Mouse (Mus musculus): Measurements from ENCODE around the gene Idua. TPM values are rescaled to one million over a fixed set of nuclear protein-coding genes. Genes with fewer than 3 reads are reported as not detected.
A peak's percentile ranks its signal among the peaks of the same experiment; 100 is the strongest.

Gene Idua
- total and polyA plus RNA-seq, 3 experiments = 1.5 to 9.5 TPM; not detected in 1

- TF ChIP-seq HCFC1 (IDR thresholded peaks at IDR 0.05; ENCODE audit: low read depth, low read length) (no peak), ZMIZ1 (IDR thresholded peaks at IDR 0.05; ENCODE audit: low read depth, low read length) (no peak), GATA1 (IDR thresholded peaks at IDR 0.05; ENCODE audit: low read depth, low read length) (no peak), MYB (IDR thresholded peaks at IDR 0.05; ENCODE audit: low read depth, low read length) (no peak)
Observed at GRCm38 (mm10) chr5:108677605-108678295, 17.6 kb downstream of the Idua start (continued).

DNA sequence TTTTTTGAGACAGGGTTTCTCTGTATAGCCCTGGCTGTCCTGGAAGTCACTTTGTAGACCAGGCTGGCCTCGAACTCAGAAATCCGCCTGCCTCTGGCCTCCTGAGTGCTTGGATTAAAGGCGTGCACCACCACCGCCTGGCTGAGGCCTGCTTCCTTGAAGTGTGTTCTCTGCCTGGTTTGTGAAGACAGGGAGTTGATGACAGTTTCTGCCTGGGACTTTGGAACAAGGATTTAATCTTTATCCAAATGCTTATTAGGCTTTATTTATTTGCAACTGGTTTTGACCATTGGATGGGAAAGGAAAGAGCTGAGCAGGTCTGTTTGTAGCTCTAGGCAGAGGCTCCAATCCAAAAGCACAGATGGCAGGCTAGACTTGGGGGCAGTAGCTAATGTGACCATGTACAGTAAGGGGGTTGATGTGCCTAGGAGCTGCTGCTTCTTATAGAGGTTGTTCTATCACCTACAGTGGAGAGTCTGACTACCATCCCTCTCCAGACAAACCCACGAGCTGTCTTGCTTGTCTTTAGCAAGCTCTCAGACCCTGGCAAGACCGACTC, 18.2 kb downstream of the Idua start:
- Histone ChIP-seq H3K9me3 (replicated peaks; ENCODE audit: insufficient read depth, low read length) (no peaks in the 10 kb centered on the region), H3K9ac (ENCODE audit: control insufficient read depth, low read depth, low read length, poor library complexity, severe bottlenecking) (peak overlapping the region; percentile 36), H3K4me1 (ENCODE audit: control insufficient read depth in 1 of 2, insufficient read depth in 2 of 2, low read length in 2 of 2) (peaks cover 11 to 52% of the 10 kb centered on the region in 2 experiments; a peak in 3 of 4 replicates), H3K27ac (ENCODE audit: control insufficient read depth, low read depth, low read length) (peak overlapping the region; percentile 96), H3K4me3 (ENCODE audit: control insufficient read depth in 1 of 2, insufficient read depth in 1 of 2, low read depth in 2 of 2, low read length in 2 of 2) (no peak overlapping the region; a peak in 1 of 4 replicates), H3K27me3 (ENCODE audit: control insufficient read depth in 1 of 2, insufficient read depth in 2 of 2, low read length in 2 of 2) (no peaks in the 10 kb centered on the region), H3K36me3 (ENCODE audit: control insufficient read depth in 1 of 2, insufficient read depth in 2 of 2, low read length in 2 of 2) (peaks cover 1 to 36% of the 10 kb centered on the region in 2 experiments; a peak in 3 of 4 replicates), H3K79me2 (ENCODE audit: control insufficient read depth, insufficient read depth, low read length, poor library complexity) (peaks cover 27% of the 10 kb centered on the region)
- peak; percentile 40 for DNase-seq (ENCODE audit: low read depth, low spot score)
- no peak for TF ChIP-seq MXI1 (IDR thresholded peaks at IDR 0.05; ENCODE audit: low read depth, low read length)
- no peak for TF ChIP-seq TCF12 (IDR thresholded peaks at IDR 0.05; ENCODE audit: low read depth, low read length)
- TF ChIP-seq UBTF (IDR thresholded peaks at IDR 0.05; ENCODE audit: borderline replicate concordance, insufficient read depth, low read depth, low read length) = no peak
- no peak for TF ChIP-seq MEF2A (IDR thresholded peaks at IDR 0.05; ENCODE audit: extremely low read depth, insufficient replicate concordance, low read depth, low read length, poor library complexity, severe bottlenecking)

GRCm38 (mm10) chr5:108679909-108680308, 19.8 kb downstream of the Idua start:
- Histone ChIP-seq H3K4me3 (ENCODE audit: control insufficient read depth in 1 of 2, insufficient read depth in 1 of 2, low read depth in 2 of 2, low read length in 2 of 2) (no peak overlapping the region), H3K27me3 (ENCODE audit: control insufficient read depth in 1 of 2, insufficient read depth in 2 of 2, low read length in 2 of 2) (no peaks in the 10 kb centered on the region), H3K4me1 (ENCODE audit: control insufficient read depth in 1 of 2, insufficient read depth in 2 of 2, low read length in 2 of 2) (peaks cover 15 to 45% of the 10 kb centered on the region in 2 experiments), H3K27ac (ENCODE audit: control insufficient read depth, low read depth, low read length) (no peak overlapping the region), H3K9ac (ENCODE audit: control insufficient read depth, low read depth, low read length, poor library complexity, severe bottlenecking) (no peak overlapping the region), H3K36me3 (ENCODE audit: control insufficient read depth in 1 of 2, insufficient read depth in 2 of 2, low read length in 2 of 2) (peaks cover 0 to 27% of the 10 kb centered on the region in 2 experiments; a peak in 2 of 4 replicates), H3K9me3 (replicated peaks; ENCODE audit: insufficient read depth, low read length) (no peaks in the 10 kb centered on the region), H3K79me2 (ENCODE audit: control insufficient read depth, insufficient read depth, low read length, poor library complexity) (peaks cover 13% of the 10 kb centered on the region)
- peak; percentile 49 for DNase-seq (ENCODE audit: low read depth, low spot score)
- TF ChIP-seq ELF1 (IDR thresholded peaks at IDR 0.05; ENCODE audit: low read depth, low read length) = no peak
- no peak for TF ChIP-seq MAFK (IDR thresholded peaks at IDR 0.05; ENCODE audit: borderline replicate concordance, low read depth, low read length)
- no peak for TF ChIP-seq GATA1 (IDR thresholded peaks at IDR 0.05; ENCODE audit: low read depth, low read length)
- no peak for TF ChIP-seq MAZ (IDR thresholded peaks at IDR 0.05; ENCODE audit: low read depth, low read length)
- no peak for TF ChIP-seq POLR2AphosphoS5 (IDR thresholded peaks at IDR 0.05; ENCODE audit: borderline replicate concordance, low read depth, low read length)
- no peak for TF ChIP-seq TBP (IDR thresholded peaks at IDR 0.05; ENCODE audit: low read depth, low read length)
- TF ChIP-seq SIN3A (IDR thresholded peaks at IDR 0.05; ENCODE audit: low read length) = no peak
- TF ChIP-seq ZMIZ1 (IDR thresholded peaks at IDR 0.05; ENCODE audit: low read depth, low read length) = no peak
- peak; percentile 52 to 70 (median 67) for TF ChIP-seq CTCF (IDR thresholded peaks at IDR 0.05 in 2 of 3, conservative IDR thresholded peaks at IDR 0.05 in 1 of 3; ENCODE audit: control insufficient read depth in 1 of 3, insufficient read depth in 1 of 3, low read depth in 2 of 3, low read length in 3 of 3, poor library complexity in 1 of 3, severe bottlenecking in 1 of 3)
- no peak for TF ChIP-seq USF1 (IDR thresholded peaks at IDR 0.05; ENCODE audit: low read depth, low read length)
- TF ChIP-seq JUND (IDR thresholded peaks at IDR 0.05; ENCODE audit: low read depth, low read length) = no peak
- TF ChIP-seq HCFC1 (IDR thresholded peaks at IDR 0.05; ENCODE audit: low read depth, low read length) = no peak
- no peak for TF ChIP-seq MAX (IDR thresholded peaks at IDR 0.05; ENCODE audit: low read length)
- TF ChIP-seq E2F4 (IDR thresholded peaks at IDR 0.05; ENCODE audit: borderline replicate concordance, low read depth, low read length) = no peak
- no peak for TF ChIP-seq POLR2AphosphoS2 (IDR thresholded peaks at IDR 0.05; ENCODE audit: low read length)
- TF ChIP-seq CHD1 (IDR thresholded peaks at IDR 0.05; ENCODE audit: low read depth, low read length) = no peak
- no peak for TF ChIP-seq ETS1 (IDR thresholded peaks at IDR 0.05; ENCODE audit: low read depth, low read length)
- no peak for TF ChIP-seq KAT2A (conservative IDR thresholded peaks at IDR 0.05; ENCODE audit: low read depth, low read length)
- TF ChIP-seq RAD21 (IDR thresholded peaks at IDR 0.05; ENCODE audit: low read depth, low read length) = peak; percentile 68
- no peak for TF ChIP-seq USF2 (IDR thresholded peaks at IDR 0.05; ENCODE audit: borderline replicate concordance in 1 of 2, insufficient read depth in 1 of 2, low read depth in 1 of 2, low read length in 2 of 2)
- peak; percentile 48 for TF ChIP-seq SMC3 (IDR thresholded peaks at IDR 0.05; ENCODE audit: low read depth, low read length)
- no peak for TF ChIP-seq CHD2 (IDR thresholded peaks at IDR 0.05; ENCODE audit: low read length)
- peak; percentile 33; the same call in 1 of the 2 replicates for TF ChIP-seq ZC3H11A (IDR thresholded peaks at IDR 0.05; ENCODE audit: low read depth, low read length)

Measured in MEL (cell line).